Mouse (Mus musculus) limb, embryonic 14.5 days (tissue): ENCODE measurements at regions not wholly inside any gene's neighbourhood (a gene's known extent, or its start where the extent isn't known, plus 50 kb on each side); places are given as distances from the start of the nearest gene placed in this dataset.

Experiments used
- ATAC-seq: fragments of 200-750 bp; cut with Nextera tagmentation; 2 replicates; pipeline ENCODE4 v1.8.0; 2017; ENCODE audit warnings: low read depth, moderate number of reproducible peaks, moderate TSS enrichment; ENCODE audit not compliant: low FRiP score
- DNase-seq: peaks from one replicate; pipeline ENCODE4 v3.0.0-alpha.2; 2015; ENCODE audit warnings: low spot score
- H3K27ac ChIP-seq: fragments of 300-500 bp; sonication (generic); replicated peaks from 2 replicates; pipeline ENCODE4 v1.5.1; 2014; ENCODE audit warnings: low read depth, mild to moderate bottlenecking, low read length, moderate library complexity, mixed read lengths
- H3K27me3 ChIP-seq: fragments of 300-500 bp; sonication (generic); 2 replicates; pipeline ENCODE4 v1.6.1; 2014; ENCODE audit warnings: low read length, mixed read lengths; ENCODE audit not compliant: control insufficient read depth, insufficient read depth
- H3K36me3 ChIP-seq: fragments of 300-500 bp; sonication (generic); 2 replicates; pipeline ENCODE4 v1.6.1; 2014; ENCODE audit warnings: mild to moderate bottlenecking, low read length, moderate library complexity, mixed read lengths; ENCODE audit not compliant: control insufficient read depth, insufficient read depth
- H3K4me1 ChIP-seq: fragments of 300-500 bp; sonication (generic); 2 replicates; pipeline ENCODE4 v1.6.1; 2014; ENCODE audit warnings: antibody characterized with exemption, low read length, mixed read lengths; ENCODE audit not compliant: control insufficient read depth, insufficient read depth
- H3K4me2 ChIP-seq: fragments of 300-500 bp; sonication (generic); replicated peaks from 2 replicates; pipeline ENCODE4 v1.6.1; 2014; ENCODE audit warnings: low read depth, mild to moderate bottlenecking, low read length, moderate library complexity; ENCODE audit not compliant: severe bottlenecking
- H3K4me3 ChIP-seq: fragments of 300-500 bp; sonication (generic); replicated peaks from 2 replicates; pipeline ENCODE4 v1.5.1; 2014; ENCODE audit warnings: low read length
- H3K9ac ChIP-seq: fragments of 300-500 bp; sonication (generic); 2 replicates; pipeline ENCODE4 v1.6.1; 2014; ENCODE audit warnings: mild to moderate bottlenecking, low read depth, low read length, moderate library complexity; ENCODE audit not compliant: severe bottlenecking
- H3K9me3 ChIP-seq: fragments of 300-500 bp; sonication (generic); 2 replicates; pipeline ENCODE4 v1.6.1; 2016; ENCODE audit warnings: low read length; ENCODE audit not compliant: control insufficient read depth
- POLR2A ChIP-seq: fragments of 200-500 bp; IDR thresholded peaks from 2 replicates; pipeline ENCODE4 v1.8.0; 2012; ENCODE audit warnings: inconsistent platforms, mild to moderate bottlenecking, moderate library complexity, borderline replicate concordance; ENCODE audit not compliant: insufficient read depth, insufficient read length; ENCODE audit errors: extremely low read depth
- WGBS: fragments of 180-500 bp; shearing (Covaris S2); extraction: QIAGEN DNeasy Blood & Tissue Kit; methylation state at CpG from one replicate; pipeline ENCODE4 v1.1.7; 2014; 5-methylcytosine and 5-hydroxymethylcytosine counted together

DNA sequence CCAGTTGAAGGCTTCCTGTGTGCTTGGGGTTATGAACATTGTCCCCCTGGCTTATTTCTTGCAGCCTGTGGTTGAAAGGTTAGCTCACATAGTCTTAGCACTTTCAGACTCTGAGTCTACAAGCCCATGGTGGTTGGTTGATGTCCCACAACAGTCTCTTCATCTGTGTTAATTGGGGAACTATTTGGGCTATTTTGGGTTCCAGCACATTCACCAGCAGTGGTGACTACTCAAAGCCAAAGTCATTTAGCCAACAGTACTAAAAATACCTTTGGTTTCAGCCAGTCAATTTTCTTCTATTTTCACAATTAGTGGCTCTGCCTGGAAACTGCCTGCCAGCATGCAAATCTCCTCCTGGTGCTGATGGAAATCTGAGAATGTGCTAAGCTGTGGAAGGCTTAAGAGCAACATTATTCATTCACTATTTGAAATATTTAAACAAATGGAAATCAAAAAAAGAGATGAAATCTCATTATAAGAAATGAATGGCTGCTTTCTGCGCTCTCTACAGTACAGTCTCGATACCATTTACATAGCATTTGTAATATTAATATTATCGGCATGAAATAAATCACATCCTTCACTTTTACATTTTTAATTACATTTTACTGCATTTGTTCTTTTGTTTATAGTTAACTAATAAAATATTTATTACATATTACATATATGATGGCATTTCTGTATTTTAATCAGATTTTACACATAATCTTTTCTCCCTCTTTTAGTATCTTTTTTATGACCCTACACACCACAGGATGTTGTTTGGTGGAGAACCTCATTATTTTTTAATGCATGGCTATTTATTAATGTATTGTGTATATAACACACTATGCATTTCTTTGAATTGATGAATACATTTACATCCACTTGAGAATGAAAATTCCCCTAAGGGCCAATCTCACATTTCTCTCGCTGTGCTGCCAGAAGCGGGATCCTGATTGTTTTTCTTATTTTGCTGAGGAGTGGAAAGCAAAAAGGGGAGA is 1023.5 kb downstream of the Car8 start:
- Histone ChIP-seq H3K36me3 (no peaks in the 10 kb centered on the region), H3K9ac (no peak overlapping the region), H3K4me3 (no peak overlapping the region), H3K9me3 (no peaks in the 10 kb centered on the region), H3K27me3 (no peaks in the 10 kb centered on the region), H3K4me1 (no peaks in the 10 kb centered on the region), H3K27ac (no peak overlapping the region), H3K4me2 (no peak overlapping the region)
- TF ChIP-seq POLR2A, result no peak
- 60% methylated on average over 5 of the region's 5 CpGs for WGBS
- ATAC-seq, result no peak
- peak; percentile 17 for DNase-seq

DNA sequence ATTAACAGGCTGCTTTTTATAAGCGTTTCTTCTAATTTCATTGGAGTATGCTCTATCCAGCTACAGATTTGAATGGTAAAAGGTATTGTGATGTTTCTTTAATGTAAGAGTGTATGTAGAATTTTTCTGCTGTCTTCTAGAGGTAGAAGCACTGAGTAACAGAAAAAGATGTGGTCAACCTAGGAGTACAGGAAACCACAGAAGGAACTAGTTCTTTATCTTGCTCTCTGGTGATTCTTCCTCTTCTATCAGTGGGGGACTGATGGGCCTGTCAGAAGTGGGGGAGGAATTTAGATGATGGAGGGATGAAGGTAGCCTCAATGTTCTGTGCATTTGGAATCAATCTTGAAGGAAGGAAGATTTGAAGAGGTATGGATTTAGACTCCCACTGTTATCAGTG is 1031.9 kb downstream of the Car8 start:
- Histone ChIP-seq H3K4me3 (no peak overlapping the region), H3K27me3 (no peaks in the 10 kb centered on the region), H3K9ac (no peak overlapping the region), H3K27ac (no peak overlapping the region), H3K4me2 (no peak overlapping the region), H3K9me3 (no peaks in the 10 kb centered on the region), H3K36me3 (no peaks in the 10 kb centered on the region), H3K4me1 (no peaks in the 10 kb centered on the region)
- DNase-seq, result no peak
- 93% methylated on average over 1 of the region's 1 CpGs for WGBS
- ATAC-seq, result no peak
- no peak for TF ChIP-seq POLR2A

DNA sequence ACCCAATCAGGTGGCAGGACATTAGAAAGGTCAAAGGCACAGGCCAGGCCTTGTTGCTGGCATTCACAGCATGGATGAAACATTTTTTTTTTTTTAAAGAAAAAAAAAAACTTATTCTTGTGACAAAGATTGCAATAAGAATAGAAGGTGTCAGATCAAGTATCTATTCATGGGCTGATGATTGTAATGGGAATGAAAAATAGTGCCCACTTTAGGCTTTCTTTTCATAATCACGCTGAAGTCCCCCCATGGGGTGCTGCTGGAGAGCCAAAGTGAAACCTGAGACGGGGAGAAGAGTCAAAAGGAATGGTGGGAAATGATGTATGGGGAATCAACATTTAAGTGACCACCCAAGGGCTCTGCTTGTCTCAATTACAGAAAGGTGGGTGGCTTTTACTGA is 1037.0 kb downstream of the Car8 start:
- TF ChIP-seq POLR2A, result no peak
- H3K4me1 ChIP-seq, result no peaks in the 10 kb centered on the region
- DNase-seq, result no peak
- no peak overlapping the region for H3K4me3 ChIP-seq
- no peaks in the 10 kb centered on the region for H3K27me3 ChIP-seq
- no peak overlapping the region for H3K27ac ChIP-seq
- 28% methylated on average over 2 of the region's 2 CpGs for WGBS
- no peaks in the 10 kb centered on the region for H3K36me3 ChIP-seq
- H3K4me2 ChIP-seq, result no peak overlapping the region
- H3K9ac ChIP-seq, result no peak overlapping the region
- no peak for ATAC-seq
- no peaks in the 10 kb centered on the region for H3K9me3 ChIP-seq

DNA sequence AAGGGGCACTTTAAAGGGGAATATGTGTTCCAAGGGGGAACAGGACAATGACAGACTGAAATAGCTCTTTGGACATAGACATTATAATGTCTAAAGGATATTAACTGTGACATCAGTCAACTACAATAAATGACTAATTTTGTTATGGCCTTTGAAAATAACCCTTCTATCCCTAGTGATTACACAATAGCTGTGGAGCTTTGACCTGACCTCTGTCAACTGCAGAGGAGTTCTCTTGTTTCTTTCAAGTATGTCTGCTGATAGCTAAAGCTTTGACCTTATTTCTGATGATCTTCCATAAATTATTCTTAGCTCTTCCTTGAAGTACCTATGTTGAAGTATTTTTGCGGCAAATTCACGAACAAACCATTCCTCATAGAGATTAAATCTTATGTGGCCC is 1038.9 kb downstream of the Car8 start:
- Histone ChIP-seq H3K4me3 (no peak overlapping the region), H3K9ac (no peak overlapping the region), H3K27ac (no peak overlapping the region), H3K4me2 (no peak overlapping the region), H3K27me3 (no peaks in the 10 kb centered on the region), H3K4me1 (no peaks in the 10 kb centered on the region), H3K9me3 (no peaks in the 10 kb centered on the region), H3K36me3 (no peaks in the 10 kb centered on the region)
- DNase-seq (no peak), ATAC-seq (no peak)
- 85% methylated on average over 2 of the region's 2 CpGs for WGBS
- no peak for TF ChIP-seq POLR2A

DNA sequence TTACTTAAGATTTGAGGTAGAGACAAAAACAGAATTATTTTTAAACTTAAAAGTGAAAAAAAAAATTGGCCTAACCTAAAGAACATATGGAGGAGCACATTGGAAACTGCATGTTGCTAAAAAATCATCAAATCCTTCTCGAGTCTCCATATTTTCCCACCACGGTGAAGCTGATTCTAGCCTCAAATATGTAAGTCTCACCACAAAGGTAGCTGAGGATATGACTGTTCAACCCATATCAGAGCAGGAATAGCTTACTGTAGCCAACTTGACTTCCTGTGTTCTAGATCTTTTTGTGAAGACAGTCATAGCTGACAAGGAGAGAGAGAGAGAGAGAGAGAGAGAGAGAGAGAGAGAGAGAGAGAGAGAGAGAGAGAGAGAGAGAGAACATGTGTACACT is 1039.8 kb downstream of the Car8 start:
- Histone ChIP-seq H3K4me2 (no peak overlapping the region), H3K4me1 (no peaks in the 10 kb centered on the region), H3K27ac (no peak overlapping the region), H3K4me3 (no peak overlapping the region), H3K9me3 (no peaks in the 10 kb centered on the region), H3K36me3 (no peaks in the 10 kb centered on the region), H3K9ac (no peak overlapping the region), H3K27me3 (no peaks in the 10 kb centered on the region)
- TF ChIP-seq POLR2A, result no peak
- DNase-seq (no peak), ATAC-seq (no peak)
- 82% methylated on average over 2 of the region's 2 CpGs for WGBS
